Mouse (Mus musculus): Measurements from ENCODE around the gene Elk4. TPM values are rescaled to one million over a fixed set of nuclear protein-coding genes. Genes with fewer than 3 reads are reported as not detected.

Elk4 gene
- 10 to 100 TPM; 51.9 to 61.5 TPM for total RNA-seq (2021)

GRCm38 (mm10) chr1:132007282-132007815 lies at the start of gene Elk4:
Gene Elk4 (plus strand): TSS chr1:132007607.
- DNase-seq (ENCODE audit: extremely low spot score in 1 of 2, low spot score in 2 of 2): peak; percentile 76 to 96
- intact Hi-C loops (cut with DNase I): no loop called here

GRCm38 (mm10) chr1:131961004-131961403 lies 46.4 kb upstream of the Elk4 start:
- intact Hi-C loops (cut with DNase I): no loop called here

GRCm38 (mm10) chr1:131962606-131963084 lies 44.8 kb upstream of the Elk4 start, which contains the start of gene Slc45a3:
Gene Slc45a3 (plus strand): TSS chr1:131962967.
- intact Hi-C loops (cut with DNase I): no loop called here
- DNase-seq (ENCODE audit: extremely low spot score in 1 of 2, low spot score in 2 of 2): peak in 1 of 2 experiments; percentile 26

More at GRCm38 (mm10) chr1:131961004-131961403, 46.4 kb upstream of the Elk4 start:
- no peak for DNase-seq (ENCODE audit: extremely low spot score in 1 of 2, low spot score in 2 of 2)

GRCm38 (mm10) chr1:131963085-131963951 lies 44.1 kb upstream of the Elk4 start:
- no peak for DNase-seq (ENCODE audit: extremely low spot score in 1 of 2, low spot score in 2 of 2)
- intact Hi-C loops (cut with DNase I): no loop called here

- DNase-seq (ENCODE audit: extremely low spot score in 1 of 2, low spot score in 2 of 2): no peak
- intact Hi-C loops (cut with DNase I): no loop called here
Measured at GRCm38 (mm10) chr1:131964100-131964499, 43.3 kb upstream of the Elk4 start.

GRCm38 (mm10) chr1:131964580-131964979 lies 42.8 kb upstream of the Elk4 start:
- intact Hi-C loops (cut with DNase I): no loop called here
- no peak for DNase-seq (ENCODE audit: extremely low spot score in 1 of 2, low spot score in 2 of 2)

GRCm38 (mm10) chr1:131965818-131966217 lies 41.6 kb upstream of the Elk4 start:
- DNase-seq (ENCODE audit: extremely low spot score in 1 of 2, low spot score in 2 of 2): no peak
- intact Hi-C loops (cut with DNase I): no loop called here

GRCm38 (mm10) chr1:131967336-131967735 lies 40.1 kb upstream of the Elk4 start:
- no peak for DNase-seq (ENCODE audit: extremely low spot score in 1 of 2, low spot score in 2 of 2)
- intact Hi-C loops (cut with DNase I): no loop called here

GRCm38 (mm10) chr1:131968556-131968955 lies 38.9 kb upstream of the Elk4 start:
- intact Hi-C loops (cut with DNase I): no loop called here
- DNase-seq (ENCODE audit: extremely low spot score in 1 of 2, low spot score in 2 of 2): no peak

GRCm38 (mm10) chr1:131968983-131969382 lies 38.4 kb upstream of the Elk4 start:
- DNase-seq (ENCODE audit: extremely low spot score in 1 of 2, low spot score in 2 of 2): no peak
- intact Hi-C loops (cut with DNase I): no loop called here

GRCm38 (mm10) chr1:131969825-131970224 lies 37.6 kb upstream of the Elk4 start:
- intact Hi-C loops (cut with DNase I): no loop called here
- no peak for DNase-seq (ENCODE audit: extremely low spot score in 1 of 2, low spot score in 2 of 2)

- DNase-seq (ENCODE audit: extremely low spot score in 1 of 2, low spot score in 2 of 2): no peak
Measured at GRCm38 (mm10) chr1:131970322-131970660, 37.1 kb upstream of the Elk4 start.

GRCm38 (mm10) chr1:131970661-131971520 lies 36.5 kb upstream of the Elk4 start:
- intact Hi-C loops (cut with DNase I): no loop called here
- DNase-seq (ENCODE audit: extremely low spot score in 1 of 2, low spot score in 2 of 2): no peak

More at GRCm38 (mm10) chr1:131970322-131970660, 37.1 kb upstream of the Elk4 start:
- intact Hi-C loops (cut with DNase I): no loop called here

- intact Hi-C loops (cut with DNase I): no loop called here
- DNase-seq (ENCODE audit: extremely low spot score in 1 of 2, low spot score in 2 of 2): no peak
Measured at GRCm38 (mm10) chr1:131971771-131972497, 35.5 kb upstream of the Elk4 start.

GRCm38 (mm10) chr1:131972498-131973334 lies 34.7 kb upstream of the Elk4 start:
- DNase-seq (ENCODE audit: extremely low spot score in 1 of 2, low spot score in 2 of 2): no peak
- intact Hi-C loops (cut with DNase I): no loop called here

- DNase-seq (ENCODE audit: extremely low spot score in 1 of 2, low spot score in 2 of 2): no peak
- intact Hi-C loops (cut with DNase I): no loop called here
Measured at GRCm38 (mm10) chr1:131973991-131974390, 33.4 kb upstream of the Elk4 start.

GRCm38 (mm10) chr1:131976886-131977285 lies 30.5 kb upstream of the Elk4 start:
- no peak for DNase-seq (ENCODE audit: extremely low spot score in 1 of 2, low spot score in 2 of 2)
- intact Hi-C loops (cut with DNase I): no loop called here

- intact Hi-C loops (cut with DNase I): loop anchor here (5.0 kb wide), 1 partner anchor 137 kb away; no protein-coding TSS in a partner anchor
- DNase-seq (ENCODE audit: extremely low spot score in 1 of 2, low spot score in 2 of 2): no peak
Measured at GRCm38 (mm10) chr1:131980471-131980870, 26.9 kb upstream of the Elk4 start.
